Mouse (Mus musculus) heart, postnatal 25 days (tissue): ENCODE data around the gene Psd4. TPM values are rescaled to one million over a fixed set of nuclear protein-coding genes. Genes with fewer than 3 reads are reported as not detected.

Experiments used
- DNase-seq: peaks from one replicate; pipeline ENCODE4 v3.0.0; 2022; ENCODE audit warnings: low spot score
- intact Hi-C: fragments of 180-260 bp; cut with DNase I; formaldehyde crosslinking; loops from one replicate; pipeline ENCODE4 v1.15.1; 2025
- total RNA-seq, 2 experiments: library from RNA; stranded (reverse); gene quantifications; 2 replicates each; pipeline ENCODE4 v1.2.3; 2021

Psd4 gene
- total RNA-seq, 2 experiments from 2014 or later: 1.1 to 1.2 TPM

- no peak for DNase-seq
- intact Hi-C loops: no loop called here
Measured at GRCm38 (mm10) chr2:24385111-24385961, 18.0 kb downstream of the Psd4 start.

GRCm38 (mm10) chr2:24386158-24386963, 19.0 kb downstream of the Psd4 start:
- intact Hi-C loops: no loop called here
- no peak for DNase-seq

GRCm38 (mm10) chr2:24386964-24387320, 19.6 kb downstream of the Psd4 start:
- DNase-seq: no peak
- intact Hi-C loops: no loop called here

GRCm38 (mm10) chr2:24387361-24388283, 20.2 kb downstream of the Psd4 start:
- intact Hi-C loops: no loop called here
- no peak for DNase-seq

- no peak for DNase-seq
- intact Hi-C loops: no loop called here
Measured at GRCm38 (mm10) chr2:24393251-24393650, 25.9 kb downstream of the Psd4 start.

- DNase-seq: no peak
- intact Hi-C loops: no loop called here
Measured at GRCm38 (mm10) chr2:24397115-24397514, 29.7 kb downstream of the Psd4 start.

- intact Hi-C loops: no loop called here
- DNase-seq: no peak
Measured at GRCm38 (mm10) chr2:24400711-24401110, 33.3 kb downstream of the Psd4 start.

GRCm38 (mm10) chr2:24405345-24406012, 38.1 kb downstream of the Psd4 start:
- intact Hi-C loops: loop anchor here (1.0 to 5.0 kb wide), 3 partner anchors 48 to 352 kb away; no protein-coding TSS in a partner anchor
- no peak for DNase-seq

GRCm38 (mm10) chr2:24407701-24408485, 40.5 kb downstream of the Psd4 start:
- intact Hi-C loops: loop anchor here (5.0 kb wide), 1 partner anchor 349 kb away; no protein-coding TSS in a partner anchor
- no peak for DNase-seq

GRCm38 (mm10) chr2:24409166-24409565, 41.8 kb downstream of the Psd4 start:
- DNase-seq: no peak
- intact Hi-C loops: loop anchor here (1.0 to 5.0 kb wide), 2 partner anchors 159 to 348 kb away; no protein-coding TSS in a partner anchor

- intact Hi-C loops: loop anchor here (5.0 kb wide), 1 partner anchor 69 kb away; no protein-coding TSS in a partner anchor
Measured at GRCm38 (mm10) chr2:24413172-24413571, 45.8 kb downstream of the Psd4 start.

GRCm38 (mm10) chr2:24413677-24414076, 46.3 kb downstream of the Psd4 start:
- no peak for DNase-seq
- intact Hi-C loops: loop anchor here (5.0 kb wide), 1 partner anchor 69 kb away; no protein-coding TSS in a partner anchor

More at GRCm38 (mm10) chr2:24413172-24413571, 45.8 kb downstream of the Psd4 start:
- no peak for DNase-seq

- no peak for DNase-seq
- intact Hi-C loops: no loop called here
Measured at GRCm38 (mm10) chr2:24416668-24417067, 49.3 kb downstream of the Psd4 start.

- DNase-seq: no peak
- intact Hi-C loops: no loop called here
Measured at GRCm38 (mm10) chr2:24417106-24417505, 49.7 kb downstream of the Psd4 start.

- no peak for DNase-seq
- intact Hi-C loops: no loop called here
Measured at GRCm38 (mm10) chr2:24417564-24417963, 50.2 kb downstream of the Psd4 start.

GRCm38 (mm10) chr2:24421211-24421863, 54.0 kb downstream of the Psd4 start:
- DNase-seq: no peak
- intact Hi-C loops: no loop called here

GRCm38 (mm10) chr2:24422815-24423214, 55.4 kb downstream of the Psd4 start:
- intact Hi-C loops: no loop called here

GRCm38 (mm10) chr2:24425630-24426029, 58.2 kb downstream of the Psd4 start:
- intact Hi-C loops: no loop called here
- DNase-seq: no peak

More at GRCm38 (mm10) chr2:24422815-24423214, 55.4 kb downstream of the Psd4 start:
- no peak for DNase-seq
